Mouse (Mus musculus): ENCODE results near the gene Otulin.

Otulin gene

DNA sequence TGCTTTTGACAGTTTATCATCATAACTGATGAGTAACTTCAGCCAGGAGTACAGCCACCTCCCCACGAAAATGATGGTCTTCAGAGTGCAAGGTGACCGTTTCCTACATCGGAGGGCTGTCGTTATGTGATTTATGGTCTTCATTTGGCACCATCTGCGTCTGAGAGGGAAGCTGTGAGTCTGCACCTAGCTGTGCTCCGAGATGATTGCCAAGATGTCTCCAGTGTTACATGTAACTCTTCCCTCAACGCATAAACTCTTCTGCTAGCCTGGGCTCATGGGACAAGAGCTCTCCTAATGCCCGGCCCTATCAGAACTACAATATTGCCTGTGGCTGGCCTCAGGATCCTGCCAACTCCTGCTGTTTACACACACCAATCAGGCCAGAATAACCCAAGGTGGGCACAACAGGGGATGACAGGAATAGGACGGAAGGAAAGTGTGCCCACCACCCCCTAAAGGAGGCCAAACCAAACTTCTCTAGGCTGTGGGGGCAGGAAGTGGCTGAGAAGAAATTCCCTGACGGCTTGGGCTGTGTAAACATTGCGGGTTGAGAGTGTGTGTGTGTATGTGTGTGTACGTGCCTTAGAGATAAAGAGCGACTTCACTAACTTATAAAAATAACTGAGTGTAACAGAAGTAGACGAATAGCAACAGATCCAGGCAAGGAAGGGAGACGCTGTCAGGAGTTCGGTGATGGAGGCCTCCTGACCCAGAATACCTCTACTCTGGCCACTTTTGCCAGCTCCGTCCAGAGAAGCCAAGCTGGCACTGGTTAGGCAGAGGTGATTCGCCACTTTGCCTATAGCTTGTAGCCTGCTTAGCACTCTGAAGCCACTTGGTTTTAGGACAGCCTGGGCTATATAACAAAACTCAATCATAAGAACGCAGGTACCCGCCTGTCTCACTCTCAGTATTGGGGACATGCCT lies 126.4 kb downstream of the Otulin start:
- DNase-seq (ENCODE audit: low spot score): no peak

DNA sequence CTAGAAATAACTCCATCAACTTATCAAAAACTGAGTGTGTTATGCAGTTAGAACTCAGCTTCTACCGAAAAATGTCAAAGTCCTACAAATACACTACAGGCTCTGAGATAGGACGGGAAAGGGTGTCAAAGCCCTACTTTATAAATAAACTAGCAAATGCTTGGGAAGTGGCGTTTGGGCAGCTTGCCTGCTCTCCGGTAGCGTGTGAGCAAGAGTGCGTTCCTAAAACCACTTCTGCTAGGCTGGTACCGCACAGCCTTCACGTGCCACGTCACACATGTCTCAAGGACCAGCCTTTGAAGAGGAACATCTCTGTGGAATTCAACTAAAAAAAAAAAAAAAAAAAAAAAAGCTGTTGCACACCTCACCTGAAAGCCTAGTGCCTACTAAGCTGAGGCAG lies 127.3 kb downstream of the Otulin start:
- DNase-seq (ENCODE audit: low spot score): no peak

DNA sequence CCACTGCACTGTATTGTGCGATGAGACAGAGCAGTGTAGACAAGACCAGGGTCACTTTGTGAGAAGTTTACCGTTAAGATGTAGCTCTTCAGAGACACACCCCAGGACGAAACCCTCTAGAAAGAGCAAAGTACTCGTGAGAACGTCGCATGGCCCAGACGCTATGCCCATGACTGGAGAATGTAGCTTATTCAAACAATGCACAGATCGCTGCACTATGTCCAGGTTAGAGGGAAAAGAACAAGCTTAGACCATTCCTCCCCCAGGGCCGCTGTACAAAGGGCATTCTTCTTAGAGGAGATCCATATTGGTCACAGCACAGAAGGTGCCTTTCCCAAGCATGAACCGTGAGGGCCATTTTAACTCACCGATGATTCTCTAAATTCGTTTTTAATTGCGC lies 128.2 kb downstream of the Otulin start:
- DNase-seq (ENCODE audit: low spot score): no peak

DNA sequence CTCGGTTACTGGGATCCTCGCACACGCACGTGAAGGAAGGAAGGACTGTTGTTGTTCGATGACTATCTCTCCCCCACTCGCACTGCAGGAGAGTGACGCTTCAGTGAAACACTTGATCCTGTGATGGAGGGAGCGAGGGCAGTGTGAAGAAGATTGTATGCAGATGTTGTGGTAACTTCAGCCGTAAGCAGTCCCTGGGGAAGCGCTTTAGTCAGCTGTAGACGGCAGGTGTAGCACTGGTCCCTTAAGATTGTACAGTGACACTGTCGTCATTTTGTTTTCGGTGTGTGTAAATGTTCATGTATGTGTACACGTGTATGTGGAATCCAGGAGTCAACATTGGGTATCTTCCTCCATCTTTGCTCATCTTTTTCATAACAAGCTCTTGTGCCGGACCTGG lies 130.1 kb downstream of the Otulin start:
- DNase-seq (ENCODE audit: low spot score): no peak

DNA sequence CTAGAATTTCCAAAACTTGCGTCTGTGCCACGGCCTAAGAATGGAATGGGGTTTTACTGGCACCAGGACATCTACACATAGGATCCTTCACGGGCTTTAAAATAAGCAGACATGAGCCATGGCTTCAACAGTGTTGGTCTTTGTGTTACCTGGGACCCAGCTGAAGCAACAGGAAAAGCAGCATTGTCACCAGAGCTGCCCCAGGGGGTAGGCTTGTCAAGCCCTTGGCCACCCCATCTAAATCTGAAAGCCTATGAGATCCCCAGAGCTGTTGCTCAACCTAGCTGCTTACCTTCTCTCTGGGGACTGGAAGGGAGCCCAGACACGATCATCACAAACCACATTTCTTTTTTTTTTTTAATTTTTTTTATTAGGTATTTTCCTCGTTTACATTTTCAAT lies 132.4 kb downstream of the Otulin start:
- no peak for DNase-seq (ENCODE audit: low spot score)

DNA sequence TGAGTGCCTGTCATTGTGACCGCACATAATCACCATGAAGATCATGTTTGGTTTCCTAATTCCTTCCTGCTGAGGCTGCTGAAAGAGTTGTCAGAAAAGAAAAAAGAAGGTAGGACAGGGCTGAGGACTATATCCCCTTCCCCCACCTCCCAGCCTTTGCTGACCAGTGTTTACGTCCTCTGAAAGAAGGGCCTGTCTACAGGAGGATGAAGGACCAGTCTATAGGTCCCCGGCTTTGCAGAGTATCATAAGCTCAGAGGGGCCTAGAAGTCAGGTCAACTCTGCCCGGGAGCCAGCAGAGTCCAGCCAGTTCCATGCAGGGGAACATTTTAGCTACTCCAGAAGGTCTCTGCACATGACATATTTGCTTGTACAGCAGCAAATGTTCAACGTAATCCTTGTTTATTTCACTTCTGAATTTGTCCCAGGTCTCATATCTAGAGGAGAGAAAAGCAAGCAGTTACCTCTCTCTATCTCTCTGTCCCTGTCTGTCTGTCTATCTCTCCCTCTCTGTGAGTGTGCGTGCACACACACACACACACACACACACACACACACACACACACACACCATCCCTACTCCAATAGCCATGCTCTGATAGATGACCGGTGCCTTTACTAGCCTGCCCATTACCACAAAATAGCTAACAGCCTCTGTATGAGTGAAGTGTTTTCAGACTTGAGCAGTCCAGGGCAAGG lies 133.0 kb downstream of the Otulin start:
- peak; percentile 47 for DNase-seq (ENCODE audit: low spot score)

DNA sequence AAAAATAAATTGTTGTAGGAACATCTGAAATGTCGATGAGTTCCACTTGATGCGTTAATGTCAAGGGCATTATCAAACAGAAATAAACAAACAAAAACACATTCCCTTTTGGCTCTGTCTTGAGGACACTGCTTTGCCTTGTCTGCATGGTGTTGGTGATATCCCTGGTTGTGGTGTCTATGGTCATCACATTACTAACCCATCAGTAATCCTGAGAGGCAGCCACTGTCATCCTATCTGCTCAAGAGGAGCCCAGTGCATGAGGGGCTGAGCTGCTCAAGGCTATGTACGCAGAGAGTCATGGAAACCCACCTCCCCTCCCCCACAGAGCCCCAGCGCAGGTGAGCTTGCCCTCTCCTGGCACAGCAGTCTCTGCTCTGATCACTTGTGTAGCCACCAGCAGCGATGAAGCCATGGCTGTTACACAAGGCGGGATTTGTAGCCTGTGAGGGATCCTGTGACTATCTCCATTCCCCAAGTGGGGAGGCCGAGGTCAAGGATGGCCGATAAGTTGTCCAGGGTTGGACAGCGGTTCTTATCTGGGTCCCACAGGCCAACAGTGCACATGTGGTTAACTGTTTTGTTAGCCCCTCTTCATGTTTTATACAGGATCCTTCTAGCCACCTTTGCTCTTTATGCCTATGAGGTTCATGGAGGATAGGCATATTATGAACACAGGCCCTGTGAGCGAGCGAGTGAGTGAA lies 133.7 kb downstream of the Otulin start:
- DNase-seq (ENCODE audit: low spot score): peak; percentile 93

DNA sequence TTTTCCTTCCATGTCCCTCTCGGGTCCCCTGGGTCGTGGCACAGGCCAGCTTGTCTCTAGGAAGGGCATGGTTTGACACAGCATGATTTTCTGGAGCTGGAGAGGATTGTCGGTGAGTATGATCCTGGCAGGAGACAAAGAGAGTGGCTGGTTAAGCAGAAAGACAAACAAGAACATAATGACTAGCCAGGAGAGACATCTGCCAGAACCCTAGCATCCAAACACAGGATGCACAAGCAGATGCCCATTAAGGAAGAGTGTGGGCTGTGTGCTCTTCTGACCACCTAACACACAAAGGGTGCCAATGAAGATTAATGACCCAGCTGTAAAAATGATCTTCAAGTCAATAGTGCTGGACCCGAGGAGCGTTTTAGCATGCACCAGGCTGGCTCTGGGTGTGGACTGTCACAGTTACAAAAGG lies 134.5 kb downstream of the Otulin start:
- no peak for DNase-seq (ENCODE audit: low spot score)

DNA sequence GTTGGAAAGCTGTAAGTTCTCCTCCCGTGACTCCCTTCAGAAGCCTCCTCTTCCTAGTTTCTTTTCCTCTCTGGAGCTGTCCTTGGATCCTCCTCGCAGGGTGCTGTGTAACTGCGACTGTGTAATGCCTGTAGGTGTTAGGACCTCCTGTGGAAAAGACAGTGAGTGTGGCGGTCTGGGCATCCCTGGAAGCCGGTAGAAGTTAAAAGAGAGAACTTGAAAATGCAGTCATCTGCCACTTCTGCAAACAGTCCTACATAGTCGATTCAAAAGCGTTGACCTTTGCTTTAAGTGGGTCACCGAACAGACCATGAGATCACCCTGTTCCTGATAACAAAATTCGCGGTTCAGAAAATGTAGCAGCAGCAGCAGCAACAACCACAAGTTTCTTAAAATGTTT lies 137.0 kb downstream of the Otulin start:
- no peak for DNase-seq (ENCODE audit: low spot score)

DNA sequence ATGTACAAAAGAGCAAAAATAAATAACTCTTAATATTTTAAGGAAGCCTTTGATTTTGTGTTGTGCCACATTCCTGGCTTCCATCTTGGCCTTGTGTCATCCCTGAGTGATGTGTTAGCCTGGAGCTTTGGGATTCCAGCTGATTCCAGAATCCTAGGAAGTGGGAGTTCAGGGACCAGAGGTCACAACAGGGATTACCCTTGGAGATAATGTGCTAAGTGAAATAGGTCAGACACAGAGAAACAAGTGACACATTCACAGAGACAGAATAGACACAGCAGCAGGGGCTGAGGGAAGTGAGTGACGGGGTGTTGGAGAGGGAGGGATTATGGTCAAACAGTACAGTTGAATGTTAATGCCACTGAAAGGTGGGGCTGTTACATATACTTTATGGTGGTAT lies 137.8 kb downstream of the Otulin start:
- DNase-seq (ENCODE audit: low spot score): no peak

All from c-Kit-positive CD71-positive TER-119-positive erythroid progenitor cells, embryonic 14.5 days (primary cell).